25 mouse cellular contexts compared by ENCODE assay signal in genomic region chr5:92227782-92228181, GRCm38 (mm10). TPM values are rescaled to one million over a fixed set of nuclear protein-coding genes. Genes with fewer than 3 reads are reported as not detected.
DNase-seq lines count a peak whose midpoint lies in the region; ATAC-seq and TF ChIP-seq lines count a peak whose summit lies in the region.
"Had no signal": no experiment of that assay in that cellular context is flagged by ENCODE, and none has a peak within 500 bp of the region (broad histone marks: within the 10 kb centered on the region; RNA-seq: fewer than 3 reads in every experiment).

No protein-coding gene starts in this region.

- TF ChIP-seq CTCF in thymus, adult 2 months (IDR thresholded peaks at IDR 0.05; ENCODE audit: borderline replicate concordance, control insufficient read depth, extremely low read depth, insufficient read depth, low read length, poor library complexity): no peak
- TF ChIP-seq CTCF in hindbrain, postnatal 0 days (IDR thresholded peaks at IDR 0.05; ENCODE audit: low read depth): no peak

- no peak for ATAC-seq in heart, embryonic 11.5 days (replicated peaks; ENCODE audit: insufficient number of reproducible peaks, low FRiP score, low TSS enrichment)
- no peak for ATAC-seq in hindbrain, postnatal 0 days
- ATAC-seq: forebrain, embryonic 13.5 days; forebrain, postnatal 0 days; inflammation-experienced regulatory T-cells, adult 6 months; intestine, postnatal 0 days had no signal

- no peak overlapping the region for H3K9ac ChIP-seq in heart, embryonic 11.5 days (ENCODE audit: low read depth, low read length)
- no peak overlapping the region for H3K9ac ChIP-seq in hindbrain, postnatal 0 days (replicated peaks; ENCODE audit: low read length)
- H3K9ac ChIP-seq: forebrain, embryonic 13.5 days; forebrain, postnatal 0 days; heart, embryonic 13.5 days; hindbrain, embryonic 15.5 days had no signal

- TF ChIP-seq POLR2A in thymus, adult 2 months (IDR thresholded peaks at IDR 0.05; ENCODE audit: control insufficient read depth, extremely low read depth, insufficient read depth, low read length, poor library complexity): no peak

- no peaks in the 10 kb centered on the region for H3K4me1 ChIP-seq in heart, embryonic 11.5 days (ENCODE audit: control insufficient read depth, insufficient read depth, low read length)
- peaks cover 16% of the 10 kb centered on the region for H3K4me1 ChIP-seq in thymus, adult 2 months (replicated peaks; ENCODE audit: control insufficient read depth, insufficient read depth, low read length)
- no peaks in the 10 kb centered on the region for H3K4me1 ChIP-seq in hindbrain, postnatal 0 days (ENCODE audit: insufficient read depth, low read length)
- H3K4me1 ChIP-seq: forebrain, embryonic 13.5 days; heart, embryonic 13.5 days; hindbrain, embryonic 15.5 days had no signal

- H3K4me3 ChIP-seq in heart, embryonic 11.5 days (ENCODE audit: low read depth, low read length): no peak overlapping the region
- H3K4me3 ChIP-seq in thymus, adult 2 months (ENCODE audit: control insufficient read depth, insufficient read depth, low read length): no peak overlapping the region
- no peak overlapping the region for H3K4me3 ChIP-seq in hindbrain, postnatal 0 days (ENCODE audit: low read length)
- H3K4me3 ChIP-seq: embryonic facial prominence, embryonic 10.5 days; forebrain, embryonic 13.5 days; heart, embryonic 13.5 days; hindbrain, embryonic 10.5 days; hindbrain, embryonic 15.5 days had no signal

- no peak overlapping the region for H3K4me2 ChIP-seq in heart, embryonic 11.5 days
- H3K4me2 ChIP-seq in hindbrain, postnatal 0 days (ENCODE audit: low read depth, low read length): no peak overlapping the region
- H3K4me2 ChIP-seq: forebrain, embryonic 13.5 days; heart, embryonic 13.5 days; hindbrain, embryonic 15.5 days had no signal

- H3K27me3 ChIP-seq in heart, embryonic 11.5 days (ENCODE audit: control insufficient read depth, insufficient read depth, low read length): no peaks in the 10 kb centered on the region
- H3K27me3 ChIP-seq in thymus, adult 2 months (ENCODE audit: control insufficient read depth, insufficient read depth, low read length): no peaks in the 10 kb centered on the region
- H3K27me3 ChIP-seq in hindbrain, postnatal 0 days (ENCODE audit: insufficient read depth, low read length): no peaks in the 10 kb centered on the region
- H3K27me3 ChIP-seq: forebrain, embryonic 13.5 days; heart, embryonic 13.5 days; hindbrain, embryonic 15.5 days had no signal

- H3K27ac ChIP-seq in heart, embryonic 11.5 days (ENCODE audit: low read depth, low read length): no peak overlapping the region
- peak overlapping the region; percentile 65; the same call in 1 of the 2 replicates for H3K27ac ChIP-seq in thymus, adult 2 months (ENCODE audit: control insufficient read depth, insufficient read depth, low read length)
- H3K27ac ChIP-seq in hindbrain, postnatal 0 days: no peak overlapping the region
- H3K27ac ChIP-seq: embryonic facial prominence, embryonic 10.5 days; forebrain, embryonic 13.5 days; heart, embryonic 13.5 days; hindbrain, embryonic 10.5 days; hindbrain, embryonic 15.5 days had no signal

- intact Hi-C loops in gastrocnemius, postnatal 36 days (cut with DNase I): no loop called here
- intact Hi-C loops in heart, postnatal 10 days (cut with DNase I): no loop called here

- DNase-seq in gastrocnemius, postnatal 10 days: peak; percentile 26
- DNase-seq in gastrocnemius, postnatal 36 days: no peak
- DNase-seq in heart, postnatal 10 days: peak; percentile 29 to 39
- DNase-seq in thymus, adult 2 months: no peak
- no peak for DNase-seq in thymus, postnatal 4 days
- no peak for DNase-seq in spleen, adult 18-20 months
- no peak for DNase-seq in hindbrain, postnatal 0 days (ENCODE audit: low spot score)
- DNase-seq: adrenal gland, adult 8-10 months; adrenal gland, postnatal 36 days; cerebellum, adult 2 months; cerebellum, postnatal 10 days; forebrain, postnatal 0 days; kidney, adult 9 months had no signal

- WGBS in heart, embryonic 11.5 days (ENCODE audit: insufficient replicate concordance): 79% methylated on average over 7 of the region's 7 CpGs
- WGBS in thymus, adult 2 months: 57% methylated on average over 7 of the region's 7 CpGs
- WGBS in hindbrain, postnatal 0 days: 90% methylated on average over 7 of the region's 7 CpGs

- no peaks in the 10 kb centered on the region for H3K9me3 ChIP-seq in heart, embryonic 11.5 days (replicated peaks; ENCODE audit: control insufficient read depth, low read length)
- no peaks in the 10 kb centered on the region for H3K9me3 ChIP-seq in hindbrain, postnatal 0 days (ENCODE audit: low read length)
- H3K9me3 ChIP-seq: embryonic facial prominence, embryonic 10.5 days; forebrain, embryonic 13.5 days; heart, embryonic 13.5 days; hindbrain, embryonic 10.5 days; hindbrain, embryonic 15.5 days had no signal

- no peaks in the 10 kb centered on the region for H3K36me3 ChIP-seq in heart, embryonic 11.5 days (ENCODE audit: control insufficient read depth, insufficient read depth, low read length)
- H3K36me3 ChIP-seq in thymus, adult 2 months (ENCODE audit: control insufficient read depth, insufficient read depth, low read length): no peaks in the 10 kb centered on the region
- no peaks in the 10 kb centered on the region for H3K36me3 ChIP-seq in hindbrain, postnatal 0 days (ENCODE audit: insufficient read depth, low read length)
- H3K36me3 ChIP-seq: embryonic facial prominence, embryonic 10.5 days; heart, embryonic 13.5 days; hindbrain, embryonic 10.5 days; hindbrain, embryonic 15.5 days had no signal

RNA-seq across cellular contexts. Expression of gene U90926, which starts 12.6 kb away (rescaled TPM):
- not detected for total RNA-seq in gastrocnemius, postnatal 10 days (2021)
- not detected for total RNA-seq in gastrocnemius, postnatal 36 days (2021)
- total RNA-seq in heart, postnatal 10 days (2021): not detected
- polyA plus RNA-seq in heart, embryonic 11.5 days (2014; fragmentation: Nextera tagmentation; extraction: Ambion mirVana): not detected in 2 replicates
- 0.45 TPM in 1 of 2 replicates, not detected in the other for polyA plus RNA-seq in thymus, adult 2 months (2012; rRNA removed)
- total RNA-seq in hindbrain, postnatal 0 days (2014; rRNA removed): not detected in 2 replicates
- polyA plus RNA-seq in hindbrain, postnatal 0 days (2015; fragmentation: Nextera tagmentation; extraction: Ambion mirVana): not detected in 2 replicates
- total RNA-seq: adrenal gland, adult 8-10 months; adrenal gland, postnatal 36 days; ES-E14; forebrain, postnatal 0 days had no signal
- polyA plus RNA-seq: cerebellum, adult 2 months; embryonic facial prominence, embryonic 10.5 days; embryonic facial prominence, embryonic 14.5 days; forebrain, embryonic 13.5 days; forebrain, postnatal 0 days; gonadal fat pad, adult 2 months; heart, embryonic 13.5 days; heart, postnatal 0 days; hindbrain, embryonic 10.5 days; hindbrain, embryonic 15.5 days; inflammation-experienced regulatory T-cells, adult 6 months; intestine, postnatal 0 days had no signal

RNA-seq across cellular contexts. Expression of gene Ppef2, which starts 28.3 kb away (rescaled TPM):
- not detected for total RNA-seq in gastrocnemius, postnatal 10 days (2021)
- not detected for total RNA-seq in gastrocnemius, postnatal 36 days (2021)
- not detected for total RNA-seq in heart, postnatal 10 days (2021)
- polyA plus RNA-seq in heart, embryonic 11.5 days (2014; fragmentation: Nextera tagmentation; extraction: Ambion mirVana): 0.26 TPM in 1 of 2 replicates, not detected in the other
- polyA plus RNA-seq in thymus, adult 2 months (2012; rRNA removed): 1.3 and 1.7 TPM in 2 replicates
- 1.5 and 3.5 TPM in 2 replicates for total RNA-seq in hindbrain, postnatal 0 days (2014; rRNA removed)
- polyA plus RNA-seq in hindbrain, postnatal 0 days (2015; fragmentation: Nextera tagmentation; extraction: Ambion mirVana): 0.35 and 0.43 TPM in 2 replicates
- total RNA-seq: adrenal gland, postnatal 36 days had no signal
- polyA plus RNA-seq: forebrain, embryonic 13.5 days; heart, embryonic 13.5 days; heart, postnatal 0 days had no signal

RNA-seq across cellular contexts. Expression of gene Naaa, which starts 50.2 kb away (rescaled TPM):
- 10 to 100 TPM in 1 of 2 experiments, 1 to 10 TPM in 1; 8.9 to 11.7 TPM for total RNA-seq in gastrocnemius, postnatal 10 days (2021)
- 1 to 10 TPM; 4.4 to 5.3 TPM for total RNA-seq in gastrocnemius, postnatal 36 days (2021)
- 10 to 100 TPM in 1 of 2 experiments, 1 to 10 TPM in 1; 9.9 to 13.0 TPM for total RNA-seq in heart, postnatal 10 days (2021)
- polyA plus RNA-seq in heart, embryonic 11.5 days (2014; fragmentation: Nextera tagmentation; extraction: Ambion mirVana): 6.9 and 8.4 TPM in 2 replicates
- 36.0 and 50.7 TPM in 2 replicates for polyA plus RNA-seq in thymus, adult 2 months (2012; rRNA removed)
- 28.9 and 44.9 TPM in 2 replicates for total RNA-seq in hindbrain, postnatal 0 days (2014; rRNA removed)
- 29.1 TPM in 2 replicates for polyA plus RNA-seq in hindbrain, postnatal 0 days (2015; fragmentation: Nextera tagmentation; extraction: Ambion mirVana)

Comparison
In these comparisons a context has a peak if more than half of its experiments do, and no peak if none do; other contexts are left out.
1. DNase-seq: peak in gastrocnemius, postnatal 10 days (single experiment) and heart, postnatal 10 days (2 of 2); none in gastrocnemius, postnatal 36 days (0 of 2), thymus, adult 2 months (single experiment), thymus, postnatal 4 days (single experiment), spleen, adult 18-20 months (0 of 2) and hindbrain, postnatal 0 days (single experiment).